Mouse (Mus musculus): ENCODE measurements at regions not wholly inside any gene's neighbourhood (a gene's known extent, or its start where the extent isn't known, plus 50 kb on each side); places are given as distances from the start of the nearest gene placed in this dataset.

- no peak for TF ChIP-seq POLR2A (IDR thresholded peaks at IDR 0.05; ENCODE audit: borderline replicate concordance, extremely low read depth, low read depth, low read length)
- no peak for TF ChIP-seq CTCF (IDR thresholded peaks at IDR 0.05; ENCODE audit: insufficient read depth, low read length)
These were observed 250.8 kb downstream of the Gxylt1 start for GRCm38 (mm10) chr15:93024171-93024570.
